Mouse (Mus musculus) ES-E14 (cell line): ENCODE measurements at regions not wholly inside any gene's neighbourhood (a gene's known extent, or its start where the extent isn't known, plus 50 kb on each side); places are given as distances from the start of the nearest gene placed in this dataset.

Source experiments
- CHD2 ChIP-seq: IDR thresholded peaks from 2 replicates; pipeline ENCODE4 v1.6.1; 2014; ENCODE audit warnings: mild to moderate bottlenecking, low read depth, low read length, inconsistent platforms
- HCFC1 ChIP-seq: IDR thresholded peaks from 2 replicates; pipeline ENCODE4 v1.6.1; 2012; ENCODE audit warnings: low read length, inconsistent platforms, borderline replicate concordance; ENCODE audit not compliant: insufficient read depth
- MAFK ChIP-seq: IDR thresholded peaks from 2 replicates; pipeline ENCODE4 v1.6.1; 2014; ENCODE audit warnings: mild to moderate bottlenecking, low read depth, low read length, inconsistent platforms; ENCODE audit not compliant: insufficient read depth
- ZC3H11A ChIP-seq: IDR thresholded peaks from 2 replicates; pipeline ENCODE4 v1.6.1; 2012; ENCODE audit warnings: low read depth, mild to moderate bottlenecking, inconsistent platforms, low read length, borderline replicate concordance
- ZNF384 ChIP-seq: IDR thresholded peaks from 2 replicates; pipeline ENCODE4 v1.6.1; 2012; ENCODE audit warnings: low read depth, low read length, inconsistent platforms

GRCm38 (mm10) chr2:61452581-61452980 is 125.8 kb upstream of the Tank start:
- no peak for TF ChIP-seq ZC3H11A
- no peak for TF ChIP-seq ZNF384
- no peak for TF ChIP-seq MAFK
- no peak for TF ChIP-seq CHD2
- no peak for TF ChIP-seq HCFC1
